Mouse (Mus musculus) liver, embryonic 14.5 days (tissue): ENCODE measurements at regions not wholly inside any gene's neighbourhood (a gene's known extent, or its start where the extent isn't known, plus 50 kb on each side); places are given as distances from the start of the nearest gene placed in this dataset.

Source experiments
- ATAC-seq: fragments of 200-750 bp; cut with Nextera tagmentation; 2 replicates; pipeline ENCODE4 v1.8.0; 2017; ENCODE audit warnings: moderate number of reproducible peaks, mild to moderate bottlenecking, moderate library complexity; ENCODE audit not compliant: insufficient read depth
- DNase-seq, 3 experiments: peaks; one replicate each; pipeline ENCODE4 v3.0.0-alpha.2; 2012 to 2013; ENCODE audit warnings: low read depth in 3 of 3, low spot score in 3 of 3
- H3K27ac ChIP-seq: fragments of 300-500 bp; sonication (generic); 2 replicates; pipeline ENCODE4 v1.5.1; 2014; ENCODE audit warnings: moderate library complexity, mild to moderate bottlenecking, control low read depth, inconsistent platforms
- H3K27me3 ChIP-seq: fragments of 300-500 bp; sonication (generic); 2 replicates; pipeline ENCODE4 v1.6.1; 2014; ENCODE audit warnings: mild to moderate bottlenecking, low read length, moderate library complexity; ENCODE audit not compliant: control insufficient read depth, insufficient read depth
- H3K36me3 ChIP-seq: fragments of 300-500 bp; sonication (generic); replicated peaks from 2 replicates; pipeline ENCODE4 v1.6.1; 2014; ENCODE audit warnings: low read depth; ENCODE audit not compliant: control insufficient read depth, insufficient read depth
- H3K4me1 ChIP-seq, 2 experiments: fragments of 200-500 bp in 1 of 2; fragments of 300-500 bp in 1 of 2; sonication (generic) in 1 of 2; replicated peaks; 2 replicates each; pipeline ENCODE4 v1.6.1; 2012 to 2014; ENCODE audit warnings: antibody characterized with exemption in 1 of 2, inconsistent platforms in 1 of 2, low read length in 1 of 2; ENCODE audit not compliant: control insufficient read depth in 2 of 2, insufficient read depth in 2 of 2
- H3K4me2 ChIP-seq: fragments of 300-500 bp; sonication (generic); 2 replicates; pipeline ENCODE4 v1.6.1; 2014; ENCODE audit warnings: low read depth, mild to moderate bottlenecking, control low read depth, moderate library complexity
- H3K4me3 ChIP-seq, 2 experiments: fragments of 200-500 bp in 1 of 2; fragments of 300-500 bp in 1 of 2; sonication (generic) in 1 of 2; 2 replicates each; pipeline ENCODE4 v1.5.1; 2012 to 2014; ENCODE audit warnings: low read depth in 2 of 2, low read length in 2 of 2, mild to moderate bottlenecking in 2 of 2, control low read depth in 1 of 2, inconsistent platforms in 1 of 2, moderate library complexity in 1 of 2; ENCODE audit not compliant: insufficient read depth in 1 of 2
- H3K9ac ChIP-seq: fragments of 300-500 bp; sonication (generic); replicated peaks from 2 replicates; pipeline ENCODE4 v1.6.1; 2014; ENCODE audit warnings: mild to moderate bottlenecking, control low read depth, moderate library complexity
- H3K9me3 ChIP-seq: fragments of 300-500 bp; sonication (generic); 2 replicates; pipeline ENCODE4 v1.6.1; 2016; ENCODE audit warnings: low read length, mixed read lengths; ENCODE audit not compliant: control insufficient read depth
- CTCF ChIP-seq: IDR thresholded peaks from 2 replicates; pipeline ENCODE4 v1.5.1; 2016; ENCODE audit warnings: antibody characterized with exemption, low read depth, control low read depth
- EP300 ChIP-seq: IDR thresholded peaks from 2 replicates; pipeline ENCODE4 v1.6.1; 2016; ENCODE audit warnings: antibody characterized with exemption, low read depth
- WGBS: fragments of 180-500 bp; shearing (Covaris S2); extraction: QIAGEN DNeasy Blood & Tissue Kit; methylation state at CpG from one replicate; pipeline ENCODE4 v1.1.7; 2014; ENCODE audit not compliant: insufficient replicate concordance; 5-methylcytosine and 5-hydroxymethylcytosine counted together

- WGBS, result 67% methylated on average over 9 of the region's 9 CpGs
- no peak overlapping the region for H3K4me3 ChIP-seq
- no peaks in the 10 kb centered on the region for H3K4me1 ChIP-seq
- ATAC-seq (no peak), DNase-seq (no peak)
- no peak for TF ChIP-seq EP300
- no peak for TF ChIP-seq CTCF
- no peaks in the 10 kb centered on the region for H3K36me3 ChIP-seq
- H3K9me3 ChIP-seq, result no peaks in the 10 kb centered on the region
- H3K4me2 ChIP-seq, result no peak overlapping the region
- H3K27ac ChIP-seq, result no peak overlapping the region
- no peaks in the 10 kb centered on the region for H3K27me3 ChIP-seq
- no peak overlapping the region for H3K9ac ChIP-seq
Observed at GRCm38 (mm10) chr1:73593653-73594385, 530.4 kb downstream of the Tns1 start.

DNA sequence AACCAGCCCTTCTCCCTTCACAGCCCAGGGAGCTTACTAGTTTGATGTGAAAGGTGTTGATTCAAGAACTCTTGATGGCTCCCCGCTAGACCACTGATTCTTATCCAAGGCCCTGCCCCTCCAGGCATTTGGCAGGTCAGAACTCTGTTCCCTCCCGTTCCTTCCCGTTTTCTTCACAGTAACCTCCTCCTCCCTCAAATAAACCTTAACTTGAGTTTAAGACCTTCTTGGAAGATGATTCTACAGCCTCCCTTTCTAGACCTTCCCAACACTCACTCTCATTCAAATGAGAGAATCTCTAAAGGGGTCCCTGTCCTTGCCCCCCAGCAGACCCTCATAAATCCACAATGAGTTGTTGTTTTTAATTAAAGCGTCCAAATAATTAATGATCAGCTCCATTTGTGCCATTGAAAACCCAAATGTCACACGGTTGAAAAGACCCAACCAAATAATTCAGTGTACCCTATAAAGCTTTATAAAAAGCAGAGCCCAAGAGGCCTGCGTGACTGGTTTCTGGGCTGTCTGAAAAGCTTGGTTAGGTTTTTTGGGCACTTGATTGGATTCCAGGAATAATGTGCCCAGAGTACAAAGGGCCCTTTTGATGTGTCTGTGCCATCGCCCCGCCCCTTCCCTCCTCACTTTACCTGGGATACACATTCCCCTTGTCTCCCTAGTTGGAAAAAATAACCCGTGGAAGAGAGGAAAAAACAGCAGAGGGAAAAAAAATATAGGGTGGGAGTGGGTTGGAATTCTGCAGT lies 532.7 kb downstream of the Tns1 start:
- 52% methylated on average over 9 of the region's 9 CpGs for WGBS
- Histone ChIP-seq H3K36me3 (no peaks in the 10 kb centered on the region), H3K4me2 (no peak overlapping the region), H3K27ac (no peak overlapping the region), H3K9ac (no peak overlapping the region), H3K4me3 (no peak overlapping the region), H3K9me3 (no peaks in the 10 kb centered on the region), H3K27me3 (no peaks in the 10 kb centered on the region), H3K4me1 (no peaks in the 10 kb centered on the region)
- DNase-seq (no peak), ATAC-seq (no peak)
- TF ChIP-seq EP300, result no peak
- no peak for TF ChIP-seq CTCF

DNA sequence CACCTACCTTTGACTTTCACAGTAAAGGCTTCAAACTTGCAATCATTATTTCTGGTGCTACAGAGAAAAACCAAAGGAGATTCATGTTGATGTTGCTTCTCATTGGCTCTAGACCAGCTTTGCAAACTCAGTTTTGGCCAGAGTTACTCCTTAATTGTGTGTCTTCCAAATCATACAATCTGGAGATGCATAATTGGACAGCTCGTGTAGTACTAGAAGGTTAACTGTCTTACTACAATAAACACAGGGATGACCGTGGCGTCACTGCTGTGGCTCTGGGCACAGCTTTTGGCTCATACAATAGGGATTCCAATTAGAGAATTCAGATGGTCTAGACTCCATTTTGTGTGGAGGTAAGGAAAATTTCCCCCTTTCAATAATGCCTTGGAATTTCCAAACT lies 544.6 kb downstream of the Tns1 start:
- H3K4me2 ChIP-seq, result no peak overlapping the region
- DNase-seq (no peak), ATAC-seq (no peak)
- H3K9ac ChIP-seq, result no peak overlapping the region
- no peak overlapping the region for H3K4me3 ChIP-seq
- no peak overlapping the region for H3K27ac ChIP-seq
- H3K9me3 ChIP-seq, result no peaks in the 10 kb centered on the region
- TF ChIP-seq CTCF (no peak), EP300 (no peak)
- WGBS, result 73% methylated on average over 3 of the region's 3 CpGs
- no peaks in the 10 kb centered on the region for H3K36me3 ChIP-seq
- no peaks in the 10 kb centered on the region for H3K4me1 ChIP-seq
- no peaks in the 10 kb centered on the region for H3K27me3 ChIP-seq

GRCm38 (mm10) chr1:73577019-73577418 lies 547.2 kb downstream of the Tns1 start:
- Histone ChIP-seq H3K9ac (no peak overlapping the region), H3K4me1 (no peaks in the 10 kb centered on the region), H3K27me3 (no peaks in the 10 kb centered on the region), H3K4me3 (no peak overlapping the region), H3K4me2 (no peak overlapping the region), H3K9me3 (no peaks in the 10 kb centered on the region), H3K27ac (no peak overlapping the region), H3K36me3 (no peaks in the 10 kb centered on the region)
- DNase-seq, result no peak
- no peak for ATAC-seq
- TF ChIP-seq CTCF, result no peak
- no peak for TF ChIP-seq EP300
- 69% methylated on average over 1 of the region's 1 CpGs for WGBS

DNA sequence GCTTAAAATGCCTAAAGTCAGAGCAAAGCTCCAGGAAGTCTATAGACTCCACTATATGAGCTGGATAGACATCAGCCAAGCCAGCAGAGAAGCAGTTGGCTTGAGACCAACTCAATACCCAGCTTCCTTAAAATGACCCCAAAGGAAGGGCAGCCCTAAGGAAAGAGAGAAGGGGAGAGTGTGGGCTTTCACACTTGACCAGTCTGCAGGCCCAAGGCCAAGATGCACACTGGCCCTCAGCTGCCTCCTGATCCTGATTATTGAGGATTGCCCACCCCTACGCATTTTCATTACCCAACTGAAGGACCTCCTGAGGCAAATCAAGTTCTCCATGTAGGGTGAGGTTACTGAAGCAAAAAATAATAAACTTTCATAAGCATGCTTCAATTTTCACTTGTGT lies 548.6 kb downstream of the Tns1 start:
- Histone ChIP-seq H3K9ac (no peak overlapping the region), H3K27me3 (no peaks in the 10 kb centered on the region), H3K4me3 (no peak overlapping the region), H3K9me3 (no peaks in the 10 kb centered on the region), H3K4me2 (no peak overlapping the region), H3K27ac (no peak overlapping the region), H3K4me1 (no peaks in the 10 kb centered on the region), H3K36me3 (no peaks in the 10 kb centered on the region)
- WGBS, result 43% methylated on average over 1 of the region's 1 CpGs
- no peak for DNase-seq
- TF ChIP-seq CTCF (no peak), EP300 (no peak)
- no peak for ATAC-seq
